ENCODE assay signal across 9 mouse cellular contexts in the genomic region with DNA sequence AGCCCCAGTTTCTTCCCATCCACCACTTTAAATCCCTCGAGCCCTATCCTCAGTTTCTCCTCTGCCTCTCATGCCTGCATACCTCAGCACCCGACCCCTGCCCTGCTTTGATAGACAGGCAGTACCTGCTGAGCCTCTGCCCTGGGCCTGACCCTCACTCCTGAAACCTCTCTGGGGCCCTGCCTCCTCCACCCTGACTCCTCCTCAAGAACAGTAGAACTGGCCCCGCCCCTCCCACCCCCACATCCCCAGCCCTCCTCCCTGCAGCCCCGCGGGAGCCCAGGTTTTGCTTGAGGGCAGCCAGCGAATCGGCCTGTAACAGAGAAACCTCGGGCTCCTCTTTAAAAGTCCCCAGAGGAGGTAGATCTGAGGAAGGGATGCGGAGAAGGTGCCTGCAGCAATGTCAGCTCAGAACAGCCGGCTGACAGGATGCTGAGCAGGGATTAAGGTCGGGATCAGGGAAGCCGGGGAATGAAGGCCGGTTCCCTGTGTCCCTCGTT. TPM values are rescaled to one million over a fixed set of nuclear protein-coding genes. Genes with fewer than 3 reads are reported as not detected.
DNase-seq lines count a peak whose midpoint lies in the region; ATAC-seq lines count a peak whose summit lies in the region.
"Had no signal": no experiment of that assay in that cellular context is flagged by ENCODE, and none has a peak within 500 bp of the region (broad histone marks: within the 10 kb centered on the region; RNA-seq: fewer than 3 reads in every experiment).

No protein-coding gene starts in this region.

- H3K9ac ChIP-seq in neural tube, embryonic 15.5 days (replicated peaks) = no peak overlapping the region
- H3K9ac ChIP-seq in hindbrain, embryonic 11.5 days (ENCODE audit: low read depth, low read length) = 0 out of 2 replicates have a peak overlapping the region, but pooled peaks have one; percentile 1
- H3K9ac ChIP-seq in lung, embryonic 16.5 days (ENCODE audit: low read length) = peak overlapping the region; percentile 59
- no peak overlapping the region for H3K9ac ChIP-seq in stomach, embryonic 14.5 days (replicated peaks; ENCODE audit: low read depth, low read length)

- H3K36me3 ChIP-seq in neural tube, embryonic 15.5 days = no peaks in the 10 kb centered on the region
- H3K36me3 ChIP-seq in hindbrain, embryonic 11.5 days (ENCODE audit: control insufficient read depth, insufficient read depth, low read length) = no peaks in the 10 kb centered on the region
- H3K36me3 ChIP-seq in lung, embryonic 16.5 days (ENCODE audit: control insufficient read depth, insufficient read depth, low read length) = no peaks in the 10 kb centered on the region
- H3K36me3 ChIP-seq in stomach, embryonic 14.5 days (ENCODE audit: control insufficient read depth, insufficient read depth, low read length) = no peaks in the 10 kb centered on the region

- DNase-seq in neural tube, embryonic 10.5 days (ENCODE audit: extremely low spot score, low spot score) = peak; percentile 60
- peak; percentile 51 for DNase-seq in hindbrain, embryonic 11.5 days (ENCODE audit: low spot score)
- no peak for DNase-seq in right cerebral cortex, adult 18-20 months
- no peak for DNase-seq in adrenal gland, adult 8-10 months
- DNase-seq in urinary bladder, adult 18-20 months (ENCODE audit: low spot score in 2 of 2) = no peak
- DNase-seq: adrenal gland, postnatal 10 days had no signal

- no peaks in the 10 kb centered on the region for H3K9me3 ChIP-seq in neural tube, embryonic 15.5 days (replicated peaks)
- no peaks in the 10 kb centered on the region for H3K9me3 ChIP-seq in hindbrain, embryonic 11.5 days (ENCODE audit: control insufficient read depth, low read length)
- no peaks in the 10 kb centered on the region for H3K9me3 ChIP-seq in lung, embryonic 16.5 days (ENCODE audit: control insufficient read depth, low read length)
- H3K9me3 ChIP-seq in stomach, embryonic 14.5 days (ENCODE audit: control insufficient read depth, low read depth, low read length) = no peaks in the 10 kb centered on the region

- no peak overlapping the region for H3K4me2 ChIP-seq in neural tube, embryonic 15.5 days
- H3K4me2 ChIP-seq in hindbrain, embryonic 11.5 days (replicated peaks; ENCODE audit: low read depth, low read length) = peak overlapping the region; percentile 27; the same call in 1 of the 2 replicates
- H3K4me2 ChIP-seq in lung, embryonic 16.5 days (ENCODE audit: low read depth, low read length) = peak overlapping the region; percentile 45
- peak overlapping the region; percentile 33 for H3K4me2 ChIP-seq in stomach, embryonic 14.5 days (replicated peaks; ENCODE audit: low read depth, low read length)

- H3K27ac ChIP-seq in neural tube, embryonic 15.5 days (replicated peaks) = no peak overlapping the region
- no peak overlapping the region for H3K27ac ChIP-seq in hindbrain, embryonic 11.5 days (ENCODE audit: low read depth, low read length)
- peak overlapping the region; percentile 52 for H3K27ac ChIP-seq in lung, embryonic 16.5 days (ENCODE audit: low read length)
- peak overlapping the region; percentile 29; the same call in 1 of the 2 replicates for H3K27ac ChIP-seq in stomach, embryonic 14.5 days (ENCODE audit: low read length)

- no peak overlapping the region for H3K4me3 ChIP-seq in neural tube, embryonic 15.5 days (replicated peaks)
- no peak overlapping the region for H3K4me3 ChIP-seq in hindbrain, embryonic 11.5 days (ENCODE audit: low read depth, low read length)
- peak overlapping the region; percentile 34 for H3K4me3 ChIP-seq in lung, embryonic 16.5 days (ENCODE audit: low read length)
- H3K4me3 ChIP-seq in stomach, embryonic 14.5 days (ENCODE audit: low read depth, low read length) = no peak overlapping the region

- peaks cover 21% of the 10 kb centered on the region for H3K4me1 ChIP-seq in neural tube, embryonic 15.5 days
- peaks cover 8% of the 10 kb centered on the region; the same call in 1 of the 2 replicates for H3K4me1 ChIP-seq in hindbrain, embryonic 11.5 days (replicated peaks; ENCODE audit: control insufficient read depth, insufficient read depth, low read length)
- peaks cover 3% of the 10 kb centered on the region; the same call in 1 of the 2 replicates for H3K4me1 ChIP-seq in lung, embryonic 16.5 days (replicated peaks; ENCODE audit: control insufficient read depth, insufficient read depth, low read length)
- H3K4me1 ChIP-seq in stomach, embryonic 14.5 days (ENCODE audit: control insufficient read depth, insufficient read depth, low read length) = peaks cover 7% of the 10 kb centered on the region; the same call in 1 of the 2 replicates

- peaks cover 19% of the 10 kb centered on the region; the same call in 1 of the 2 replicates for H3K27me3 ChIP-seq in neural tube, embryonic 15.5 days (replicated peaks)
- H3K27me3 ChIP-seq in hindbrain, embryonic 11.5 days (ENCODE audit: control insufficient read depth, insufficient read depth, low read length) = no peaks in the 10 kb centered on the region; the same call in 1 of the 2 replicates
- no peaks in the 10 kb centered on the region for H3K27me3 ChIP-seq in lung, embryonic 16.5 days (ENCODE audit: control insufficient read depth, insufficient read depth, low read depth, low read length)
- H3K27me3 ChIP-seq in stomach, embryonic 14.5 days (ENCODE audit: control insufficient read depth, insufficient read depth, low read length) = no peaks in the 10 kb centered on the region

- WGBS in neural tube, embryonic 15.5 days = 6% methylated on average over 14 of the region's 14 CpGs
- WGBS in hindbrain, embryonic 11.5 days = 3% methylated on average over 14 of the region's 14 CpGs
- 10% methylated on average over 14 of the region's 14 CpGs for WGBS in lung, embryonic 16.5 days
- WGBS in stomach, embryonic 14.5 days = 6% methylated on average over 14 of the region's 14 CpGs

- no peak for ATAC-seq in neural tube, embryonic 15.5 days (ENCODE audit: low FRiP score)
- ATAC-seq in hindbrain, embryonic 11.5 days (ENCODE audit: low FRiP score) = peak; percentile 65; the same call in 1 of the 2 replicates
- peak; percentile 83 for ATAC-seq in lung, embryonic 16.5 days (ENCODE audit: low read depth)
- ATAC-seq in stomach, embryonic 14.5 days (ENCODE audit: insufficient number of reproducible peaks, insufficient read depth, low FRiP score, low read depth) = peak; percentile 80

RNA-seq across cellular contexts. Expression of a gene that starts 22.5 kb away (rescaled TPM):
- 30.3 and 31.9 TPM in 2 replicates for polyA plus RNA-seq in neural tube, embryonic 15.5 days (2015; fragmentation: Nextera tagmentation; extraction: Ambion mirVana)
- 23.9 and 28.4 TPM in 2 replicates for polyA plus RNA-seq in hindbrain, embryonic 11.5 days (2014; fragmentation: Nextera tagmentation; extraction: Ambion mirVana)
- polyA plus RNA-seq in lung, embryonic 16.5 days (2015; fragmentation: Nextera tagmentation; extraction: Ambion mirVana) = 13.6 and 14.6 TPM in 2 replicates
- polyA plus RNA-seq in stomach, embryonic 14.5 days (2014; fragmentation: Nextera tagmentation; extraction: Ambion mirVana) = 41.8 and 43.3 TPM in 2 replicates
- total RNA-seq in adrenal gland, adult 8-10 months (2022) = 10 to 100 TPM; 21.5 to 39.2 (median 31.0) TPM

Comparison
In these comparisons a context has a peak if more than half of its experiments do, and no peak if none do; other contexts are left out.
1. DNase-seq: peak in neural tube, embryonic 10.5 days (single experiment) and hindbrain, embryonic 11.5 days (single experiment); none in right cerebral cortex, adult 18-20 months (single experiment), adrenal gland, adult 8-10 months (single experiment) and urinary bladder, adult 18-20 months (0 of 2).
2. H3K27ac ChIP-seq: peak in lung, embryonic 16.5 days (single experiment) and stomach, embryonic 14.5 days (single experiment); none in neural tube, embryonic 15.5 days (single experiment) and hindbrain, embryonic 11.5 days (single experiment).
3. H3K9ac ChIP-seq: peak in hindbrain, embryonic 11.5 days (single experiment) and lung, embryonic 16.5 days (single experiment); none in neural tube, embryonic 15.5 days (single experiment) and stomach, embryonic 14.5 days (single experiment).